Mouse (Mus musculus) MEL (cell line): ENCODE results near the gene Prmt9.

Experiments
- CTCF ChIP-seq, 3 experiments: IDR thresholded peaks in 2 of 3; conservative IDR thresholded peaks in 1 of 3; 2 replicates each; pipeline ENCODE4 v1.5.1; 2011 to 2012; ENCODE audit warnings: low read length in 3 of 3, low read depth in 2 of 3, mild to moderate bottlenecking in 2 of 3, improper control_type of control experiment in 1 of 3, inconsistent platforms in 1 of 3, mixed read lengths in 1 of 3, moderate library complexity in 1 of 3; ENCODE audit not compliant: control insufficient read depth in 1 of 3, insufficient read depth in 1 of 3, poor library complexity in 1 of 3, severe bottlenecking in 1 of 3
- ETS1 ChIP-seq: IDR thresholded peaks from 2 replicates; pipeline ENCODE4 v1.6.1; 2012; ENCODE audit warnings: low read depth, mild to moderate bottlenecking, inconsistent platforms, low read length, improper control_type of control experiment, moderate library complexity
- HCFC1 ChIP-seq: IDR thresholded peaks from 2 replicates; pipeline ENCODE4 v1.6.1; 2012; ENCODE audit warnings: low read depth, mild to moderate bottlenecking, inconsistent platforms, low read length, improper control_type of control experiment, moderate library complexity
- JUND ChIP-seq: IDR thresholded peaks from 2 replicates; pipeline ENCODE4 v1.6.1; 2011; ENCODE audit warnings: low read depth, mild to moderate bottlenecking, improper control_type of control experiment, low read length
- MAX ChIP-seq: IDR thresholded peaks from 2 replicates; pipeline ENCODE4 v1.6.1; 2011; ENCODE audit warnings: low read length, improper control_type of control experiment
- MXI1 ChIP-seq: IDR thresholded peaks from 2 replicates; pipeline ENCODE4 v1.6.1; 2011; ENCODE audit warnings: mild to moderate bottlenecking, low read depth, low read length, improper control_type of control experiment
- POLR2A ChIP-seq, 2 experiments: IDR thresholded peaks; 2 replicates each; pipeline ENCODE4 v1.6.1; 2011 to 2012; ENCODE audit warnings: low read length in 2 of 2, mild to moderate bottlenecking in 2 of 2, control low read depth in 1 of 2, improper control_type of control experiment in 1 of 2, low read depth in 1 of 2, moderate library complexity in 1 of 2; ENCODE audit not compliant: control insufficient read depth in 1 of 2, insufficient read depth in 1 of 2, poor library complexity in 1 of 2
- RCOR1 ChIP-seq: IDR thresholded peaks from 2 replicates; pipeline ENCODE4 v1.6.1; 2012; ENCODE audit warnings: low read depth, mild to moderate bottlenecking, inconsistent platforms, low read length, improper control_type of control experiment
- SMC3 ChIP-seq: IDR thresholded peaks from 2 replicates; pipeline ENCODE4 v1.6.1; 2011; ENCODE audit warnings: low read depth, low read length, improper control_type of control experiment
- USF1 ChIP-seq: IDR thresholded peaks from 2 replicates; pipeline ENCODE4 v1.6.1; 2014; ENCODE audit warnings: low read depth, mild to moderate bottlenecking, inconsistent platforms, low read length, improper control_type of control experiment, moderate library complexity
- ZKSCAN1 ChIP-seq: IDR thresholded peaks from 2 replicates; pipeline ENCODE4 v1.6.1; 2012; ENCODE audit warnings: low read depth, mild to moderate bottlenecking, inconsistent platforms, low read length, improper control_type of control experiment, moderate library complexity
- ZMIZ1 ChIP-seq: IDR thresholded peaks from 2 replicates; pipeline ENCODE4 v1.6.1; 2012; ENCODE audit warnings: low read depth, mild to moderate bottlenecking, inconsistent platforms, low read length, improper control_type of control experiment, moderate library complexity

- TF ChIP-seq CTCF (IDR thresholded peaks at IDR 0.05 in 2 of 3, conservative IDR thresholded peaks at IDR 0.05 in 1 of 3; ENCODE audit: control insufficient read depth in 1 of 3, insufficient read depth in 1 of 3, low read depth in 2 of 3, low read length in 3 of 3, poor library complexity in 1 of 3, severe bottlenecking in 1 of 3) (peak; percentile 47 to 80 (median 59)), ZMIZ1 (no peak), MAX (no peak), ETS1 (no peak), POLR2A (IDR thresholded peaks at IDR 0.05; ENCODE audit: control insufficient read depth in 1 of 2, insufficient read depth in 1 of 2, low read depth in 1 of 2, low read length in 2 of 2, poor library complexity in 1 of 2) (no peak), USF1 (no peak), JUND (no peak), RCOR1 (no peak), HCFC1 (no peak), ZKSCAN1 (no peak), SMC3 (peak; percentile 61), MXI1 (no peak)
Measured at GRCm38 (mm10) chr8:77535026-77535595, 14.1 kb upstream of the Prmt9 start.
